Mouse (Mus musculus) thymus, adult 18-20 months (tissue): ENCODE measurements around the gene Vsig8.

ENCODE experiments used
- DNase-seq, 2 experiments: peaks; one replicate each; pipeline ENCODE4 v3.0.0; 2022; ENCODE audit warnings: mixed read lengths in 2 of 2

Vsig8 gene

GRCm38 (mm10) chr1:172593956-172594355 lies 38.2 kb downstream of the Vsig8 start:
- DNase-seq: no peak

DNA sequence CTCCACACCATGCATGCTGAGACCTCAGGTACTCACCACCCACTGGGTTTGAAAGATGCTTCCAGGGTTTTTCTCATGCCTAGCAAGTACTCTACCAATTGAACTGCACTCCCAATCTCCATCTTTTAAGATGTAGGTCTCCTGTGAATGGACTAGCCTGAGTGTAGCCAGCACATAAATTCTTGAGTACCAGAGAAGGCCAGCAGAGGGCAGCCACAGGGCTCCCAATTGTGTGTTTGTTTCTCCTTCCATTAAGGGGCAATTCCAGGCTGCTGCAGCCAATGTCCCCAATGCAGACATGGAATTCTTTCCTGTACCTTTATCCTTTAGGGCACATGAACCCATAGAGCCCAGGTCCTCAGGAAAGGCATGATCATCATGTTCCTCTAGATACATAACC lies 38.8 kb downstream of the Vsig8 start:
- no peak for DNase-seq

DNA sequence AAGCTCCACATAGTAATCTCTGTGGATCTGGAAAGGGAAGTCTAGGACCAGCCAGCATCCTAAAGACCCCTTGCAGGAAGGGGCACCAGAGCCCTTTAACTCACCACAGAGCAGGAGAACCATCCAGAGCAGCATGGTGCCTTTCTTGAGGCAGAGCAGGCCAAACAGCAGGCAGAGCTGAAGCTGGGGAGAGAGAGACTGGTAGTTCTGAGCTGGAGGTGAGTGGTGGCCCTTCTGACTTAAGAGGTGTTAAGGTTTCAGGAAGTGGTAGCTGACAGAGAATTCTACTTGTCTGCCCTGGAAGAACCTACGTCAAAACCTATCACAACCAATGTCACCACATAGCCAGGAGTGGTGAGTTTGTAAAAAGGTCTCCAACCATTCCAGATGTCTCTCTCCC lies 46.6 kb downstream of the Vsig8 start, which contains the start of gene Fcrl6:
Gene Fcrl6 (minus strand): TSS at position 226 of the 400 bp plus-strand sequence.
- DNase-seq: no peak

DNA sequence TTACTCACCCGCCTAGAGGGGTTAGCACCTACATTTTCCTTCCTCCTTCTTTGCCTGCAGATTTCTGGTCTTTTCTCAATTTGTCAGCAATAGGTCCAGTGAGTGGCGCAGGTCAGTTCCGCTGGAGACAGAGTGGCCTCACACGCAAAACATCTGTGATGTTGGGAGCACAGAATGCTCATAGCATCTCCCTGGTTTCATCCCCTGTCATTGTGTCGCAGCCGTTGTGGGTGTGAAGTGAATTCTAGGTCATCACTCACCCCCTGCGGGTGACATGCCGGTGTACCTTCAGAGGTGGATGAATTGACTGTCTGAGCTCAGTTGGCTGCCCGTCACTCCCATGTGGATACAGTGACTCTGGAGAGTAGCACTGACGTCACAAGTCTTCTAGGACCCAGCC lies 55.6 kb downstream of the Vsig8 start:
- DNase-seq: no peak

- no peak for DNase-seq
Observed at GRCm38 (mm10) chr1:172612745-172613144, 57.0 kb downstream of the Vsig8 start.
